Mouse (Mus musculus) stomach, postnatal 0 days (tissue): ENCODE data around the gene Med4.

ENCODE experiments used
- CTCF ChIP-seq: IDR thresholded peaks from 2 replicates; pipeline ENCODE4 v1.5.1; 2016; ENCODE audit warnings: antibody characterized with exemption, low read depth, mild to moderate bottlenecking, moderate library complexity
- EP300 ChIP-seq: optimal IDR thresholded peaks from 2 replicates; pipeline ENCODE3; 2016; ENCODE audit warnings: antibody characterized with exemption

DNA sequence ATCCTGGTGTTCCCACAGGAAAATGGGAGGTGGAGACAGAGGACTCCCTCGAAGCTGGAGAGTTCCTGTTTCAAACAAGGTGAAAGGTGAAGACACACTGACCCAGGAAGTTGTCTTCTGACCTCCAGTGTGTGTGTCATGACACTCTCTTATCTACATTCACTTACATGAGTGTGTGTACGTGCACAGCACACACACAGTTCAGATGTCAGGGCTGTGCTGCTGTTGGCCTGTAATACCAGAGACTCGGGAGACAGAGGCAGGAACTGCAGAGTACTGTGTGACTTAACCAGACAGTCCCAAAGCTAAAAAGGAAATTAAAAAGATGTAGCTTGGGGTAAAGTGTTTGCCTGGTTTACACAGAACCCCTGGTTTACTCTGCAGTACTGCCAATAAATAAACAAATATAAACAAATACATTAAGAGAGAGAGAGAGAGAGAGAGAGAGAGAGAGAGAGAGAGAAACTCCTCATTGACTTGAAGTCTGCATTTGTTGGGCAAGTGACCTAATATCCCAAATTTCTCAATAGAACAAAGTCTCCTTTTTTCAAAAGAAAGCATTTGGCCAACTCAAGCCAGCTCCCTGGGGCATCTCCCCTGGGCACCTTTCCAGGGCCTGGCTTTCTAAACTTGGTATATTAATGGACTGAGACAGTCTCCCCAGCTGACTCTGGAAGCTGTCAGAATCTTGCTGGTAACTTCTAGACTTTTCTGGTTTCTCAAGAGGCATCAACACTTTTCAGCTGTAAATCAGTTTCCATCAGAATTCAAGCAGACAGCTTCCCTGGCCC is 36.0 kb upstream of the Med4 start:
- no peak for TF ChIP-seq EP300
- no peak for TF ChIP-seq CTCF
